Mouse (Mus musculus) small intestine, adult 2 months (tissue): Measurements from ENCODE around the gene Ehd2.

Experiments used
- CTCF ChIP-seq: fragments of 200-500 bp; IDR thresholded peaks from 2 replicates; pipeline ENCODE4 v1.5.1; 2012; ENCODE audit warnings: low read depth, mild to moderate bottlenecking, control low read depth, inconsistent platforms, low read length, moderate library complexity, mixed read lengths; ENCODE audit not compliant: insufficient replicate concordance, insufficient read length; ENCODE audit errors: extremely low read depth
- POLR2A ChIP-seq: fragments of 200-500 bp; IDR thresholded peaks from 2 replicates; pipeline ENCODE4 v1.6.1; 2012; ENCODE audit warnings: low read depth, mild to moderate bottlenecking, control low read depth, inconsistent platforms, low read length, moderate library complexity

DNA sequence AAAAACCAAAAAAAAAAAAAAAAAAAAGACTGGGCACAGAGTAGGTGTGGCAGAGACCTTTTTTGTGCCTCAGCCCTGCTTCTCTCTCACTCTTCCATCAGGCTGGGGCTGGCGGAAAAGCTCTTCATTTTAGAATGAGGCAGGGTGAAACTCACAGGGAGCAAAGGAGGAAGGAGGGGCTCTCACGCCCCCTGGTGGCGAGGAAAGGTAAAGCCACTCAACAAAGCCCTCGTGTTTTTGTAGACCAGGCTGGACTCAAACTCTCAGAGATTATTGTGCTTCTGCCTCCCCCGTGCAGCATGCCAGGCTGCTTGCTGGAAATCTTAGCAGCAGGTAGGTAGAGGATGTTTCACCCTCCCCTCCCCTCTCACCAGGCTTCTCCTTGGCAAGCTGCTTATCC is 7.3 kb upstream of the Ehd2 start:
- TF ChIP-seq CTCF (peak; percentile 89), POLR2A (no peak)
